9 mouse cellular contexts compared by ENCODE assay signal in genomic region chr3:78958781-78959180, GRCm38 (mm10).
DNase-seq lines count a peak whose midpoint lies in the region; ATAC-seq lines count a peak whose summit lies in the region.
"Had no signal": no experiment of that assay in that cellular context is flagged by ENCODE, and none has a peak within 500 bp of the region (broad histone marks: within the 10 kb centered on the region; RNA-seq: fewer than 3 reads in every experiment).

No protein-coding gene starts in this region.

- no peak overlapping the region for H3K27ac ChIP-seq in forebrain, embryonic 14.5 days (ENCODE audit: low read depth, low read length)
- H3K27ac ChIP-seq in kidney, embryonic 14.5 days (ENCODE audit: low read depth, low read length): no peak overlapping the region
- H3K27ac ChIP-seq: heart, embryonic 15.5 days had no signal

- no peak overlapping the region for H3K4me3 ChIP-seq in forebrain, embryonic 14.5 days (ENCODE audit: low read depth, low read length)
- no peak overlapping the region for H3K4me3 ChIP-seq in kidney, embryonic 14.5 days (ENCODE audit: low read length)
- H3K4me3 ChIP-seq: heart, embryonic 15.5 days had no signal

- H3K4me2 ChIP-seq in forebrain, embryonic 14.5 days (ENCODE audit: low read length): no peak overlapping the region
- H3K4me2 ChIP-seq in kidney, embryonic 14.5 days (replicated peaks; ENCODE audit: low read depth, low read length): no peak overlapping the region
- H3K4me2 ChIP-seq: heart, embryonic 15.5 days had no signal

- DNase-seq in cerebellum, adult 11-12 months: no peak
- peak; percentile 19 for DNase-seq in thymus, postnatal 25 days
- DNase-seq in thymus, postnatal 36 days: no peak
- DNase-seq in forebrain, embryonic 14.5 days (ENCODE audit: low spot score): peak; percentile 82
- peak; percentile 20 for DNase-seq in thymus, postnatal 4 days

- no peaks in the 10 kb centered on the region for H3K27me3 ChIP-seq in forebrain, embryonic 14.5 days (replicated peaks; ENCODE audit: control insufficient read depth, insufficient read depth, low read length)
- no peaks in the 10 kb centered on the region for H3K27me3 ChIP-seq in kidney, embryonic 14.5 days (ENCODE audit: control insufficient read depth, insufficient read depth, low read length)

- no peaks in the 10 kb centered on the region for H3K4me1 ChIP-seq in forebrain, embryonic 14.5 days (ENCODE audit: control insufficient read depth, insufficient read depth, low read length)
- H3K4me1 ChIP-seq in kidney, embryonic 14.5 days (ENCODE audit: control insufficient read depth, insufficient read depth, low read length): no peaks in the 10 kb centered on the region

- no peaks in the 10 kb centered on the region for H3K9me3 ChIP-seq in forebrain, embryonic 14.5 days (replicated peaks; ENCODE audit: control insufficient read depth, low read length)
- no peaks in the 10 kb centered on the region for H3K9me3 ChIP-seq in kidney, embryonic 14.5 days (ENCODE audit: control insufficient read depth, low read length)
- H3K9me3 ChIP-seq: heart, embryonic 15.5 days had no signal

- ATAC-seq in cerebellum, adult (ENCODE audit: insufficient number of reproducible peaks, low FRiP score, low TSS enrichment): peak; percentile 84
- peak; percentile 84 for ATAC-seq in forebrain, embryonic 14.5 days
- ATAC-seq in kidney, embryonic 14.5 days (ENCODE audit: low FRiP score, low TSS enrichment): peak; percentile 62; the same call in 1 of the 2 replicates
- peak; percentile 93 for ATAC-seq in megakaryocyte progenitor cell, adult 5-6 weeks (replicated peaks; ENCODE audit: poor library complexity)

- H3K9ac ChIP-seq in forebrain, embryonic 14.5 days (ENCODE audit: low read length): no peak overlapping the region
- no peak overlapping the region for H3K9ac ChIP-seq in kidney, embryonic 14.5 days (ENCODE audit: low read depth, low read length)
- H3K9ac ChIP-seq: heart, embryonic 15.5 days had no signal

- H3K36me3 ChIP-seq in forebrain, embryonic 14.5 days (ENCODE audit: control insufficient read depth, insufficient read depth, low read length): no peaks in the 10 kb centered on the region
- no peaks in the 10 kb centered on the region for H3K36me3 ChIP-seq in kidney, embryonic 14.5 days (ENCODE audit: control insufficient read depth, insufficient read depth, low read length)
- H3K36me3 ChIP-seq: heart, embryonic 15.5 days had no signal

- 38% methylated on average over 1 of the region's 1 CpGs for WGBS in forebrain, embryonic 14.5 days
- WGBS in kidney, embryonic 14.5 days: 25% methylated on average over 1 of the region's 1 CpGs

Comparison
In these comparisons a context has a peak if more than half of its experiments do, and no peak if none do; other contexts are left out.
1. DNase-seq: peak in thymus, postnatal 25 days (single experiment), forebrain, embryonic 14.5 days (single experiment) and thymus, postnatal 4 days (single experiment); none in cerebellum, adult 11-12 months (single experiment) and thymus, postnatal 36 days (0 of 2).
2. Peak in every context shown above with its lines, with median percentiles within 50 percentile points of each other: ATAC-seq.